Mouse (Mus musculus) neutrophil, adult 5-6 weeks (primary cell): Measurements from ENCODE around the gene Zfhx3. TPM values are rescaled to one million over a fixed set of nuclear protein-coding genes. Genes with fewer than 3 reads are reported as not detected.

Source experiments
- ATAC-seq: fragments of 151-379, 151-347 bp; 2 replicates; pipeline ENCODE4 v1.8.0; 2017; ENCODE audit warnings: mild to moderate bottlenecking, moderate TSS enrichment; ENCODE audit not compliant: insufficient number of reproducible peaks, poor library complexity, low FRiP score, severe bottlenecking; ENCODE audit errors: extremely low read depth
- total RNA-seq: library from RNA; stranded (forward); fragments of 200-1000 nt; gene quantifications from 2 replicates; pipeline ENCODE4 v1.2.3, GENCODE M21; 2017

The Zfhx3 gene
- total RNA-seq, 1 experiment from 2014 or later = 1.7 TPM

DNA sequence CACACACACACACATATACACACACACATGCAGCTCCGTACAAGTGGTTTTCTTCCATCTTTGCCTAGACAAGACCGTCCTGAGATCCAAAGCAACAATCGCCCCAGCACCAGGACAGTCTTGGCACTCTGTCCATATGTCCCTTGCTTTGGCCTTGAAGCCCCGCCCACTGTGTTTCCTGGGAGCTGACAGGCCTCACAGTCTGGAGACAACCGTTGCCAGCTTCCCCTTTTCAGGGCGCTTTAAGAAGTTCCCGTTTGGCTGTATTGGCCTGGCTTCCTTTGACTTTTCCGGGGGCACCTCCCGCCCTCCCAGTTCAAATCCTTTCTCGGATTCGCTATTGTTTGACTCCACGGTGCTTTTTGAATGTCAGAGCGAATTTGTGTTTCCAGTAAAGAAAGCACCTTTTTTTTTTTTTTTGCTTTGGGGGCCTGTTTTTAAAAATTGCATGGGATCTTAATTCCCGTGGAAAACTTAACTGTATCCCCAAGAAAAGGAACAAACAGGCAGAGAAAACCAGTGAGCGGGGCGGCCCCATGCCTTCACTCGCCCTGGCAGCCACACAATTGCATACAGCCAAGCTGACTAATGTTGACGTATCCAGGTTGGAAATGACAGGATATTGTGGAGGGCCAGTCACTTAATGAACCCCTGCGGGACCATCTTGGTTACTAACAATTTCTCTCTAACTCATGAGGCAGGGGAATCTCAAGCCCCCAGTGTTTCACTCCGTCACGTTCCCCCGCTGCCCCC is 444.9 kb downstream of the Zfhx3 start:
- no peak for ATAC-seq

- ATAC-seq = no peak
Measured at GRCm38 (mm10) chr8:108387913-108388274, 445.4 kb downstream of the Zfhx3 start.

- ATAC-seq = no peak
Measured at GRCm38 (mm10) chr8:108392909-108393308, 450.5 kb downstream of the Zfhx3 start.

- no peak for ATAC-seq
Measured at GRCm38 (mm10) chr8:108402149-108402548, 459.7 kb downstream of the Zfhx3 start.

- no peak for ATAC-seq
Measured at GRCm38 (mm10) chr8:108406716-108407494, 464.5 kb downstream of the Zfhx3 start.

DNA sequence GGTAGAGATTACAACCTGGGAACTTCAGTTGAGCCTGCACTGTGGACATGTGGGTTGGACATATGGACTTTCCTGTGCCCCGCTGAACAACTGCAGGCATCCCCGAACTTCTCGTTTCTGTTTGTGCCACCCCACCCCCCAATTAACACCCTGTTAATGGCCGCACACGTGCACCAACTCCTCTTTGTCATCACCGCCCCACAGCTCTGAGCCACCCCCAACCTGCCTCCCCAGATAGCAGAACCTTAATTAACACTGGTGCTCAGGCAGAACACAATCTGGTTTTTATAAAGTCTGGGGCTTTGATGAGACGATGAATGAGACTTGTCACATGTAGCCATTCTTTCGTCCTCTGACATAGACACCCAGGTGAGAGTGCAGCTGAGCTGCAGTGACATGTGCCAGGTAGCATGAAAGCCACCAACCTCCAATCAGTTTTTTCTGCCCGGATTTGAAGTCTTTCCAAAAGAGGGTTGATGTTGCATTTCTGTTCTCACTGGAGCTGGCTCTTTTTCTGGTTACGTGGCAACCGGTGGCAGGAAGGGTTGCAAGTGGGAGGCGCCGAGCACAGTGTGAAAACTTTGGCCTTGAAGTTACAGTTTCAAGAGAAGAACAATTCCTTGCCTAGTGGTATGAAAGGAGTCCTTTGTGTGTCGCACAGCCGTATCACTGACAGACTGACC is 476.9 kb downstream of the Zfhx3 start:
- ATAC-seq = no peak

GRCm38 (mm10) chr8:108422521-108422920 is 480.1 kb downstream of the Zfhx3 start:
- ATAC-seq = no peak

GRCm38 (mm10) chr8:108424337-108424736 is 481.9 kb downstream of the Zfhx3 start:
- no peak for ATAC-seq

DNA sequence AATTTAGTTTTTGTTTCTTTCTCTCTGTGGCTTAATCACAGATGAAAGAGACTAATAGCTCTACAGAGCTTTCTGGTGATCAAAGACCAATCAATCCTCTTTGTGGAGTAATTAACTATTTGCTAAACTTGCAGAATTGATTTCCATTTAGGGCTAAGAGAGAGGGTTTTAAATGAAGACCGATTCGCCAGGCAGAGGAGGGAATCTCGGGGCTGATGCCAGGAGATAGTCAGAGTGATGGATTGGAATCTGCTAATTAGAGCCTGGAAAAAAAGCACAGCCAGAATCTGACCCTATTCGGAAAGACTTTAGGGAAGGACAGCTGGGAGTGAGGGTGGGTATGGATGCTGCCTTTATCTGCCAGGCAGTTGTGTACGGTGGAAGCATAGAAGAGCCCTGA is 490.9 kb downstream of the Zfhx3 start:
- no peak for ATAC-seq

- ATAC-seq = no peak
Measured at GRCm38 (mm10) chr8:108434510-108434909, 492.1 kb downstream of the Zfhx3 start.

DNA sequence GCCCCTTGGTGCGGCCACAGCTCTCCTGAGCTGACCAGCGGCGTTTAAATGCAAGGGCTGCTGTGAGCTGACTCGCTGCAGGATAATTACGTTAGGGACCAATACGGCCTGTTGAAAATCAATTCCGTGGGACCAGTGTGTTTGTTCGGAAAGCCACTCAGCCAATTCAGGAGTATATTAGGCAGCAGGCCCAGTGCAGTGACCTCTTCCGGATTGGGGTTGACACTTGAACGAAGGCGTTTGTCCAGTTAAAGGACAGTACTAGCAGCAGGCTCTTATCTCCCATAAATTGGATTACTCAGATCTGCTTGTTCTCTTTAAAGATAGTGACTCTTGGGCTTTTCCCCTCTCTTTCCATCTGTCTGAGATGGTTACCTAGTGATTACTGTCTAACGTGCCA is 493.9 kb downstream of the Zfhx3 start:
- ATAC-seq = no peak

DNA sequence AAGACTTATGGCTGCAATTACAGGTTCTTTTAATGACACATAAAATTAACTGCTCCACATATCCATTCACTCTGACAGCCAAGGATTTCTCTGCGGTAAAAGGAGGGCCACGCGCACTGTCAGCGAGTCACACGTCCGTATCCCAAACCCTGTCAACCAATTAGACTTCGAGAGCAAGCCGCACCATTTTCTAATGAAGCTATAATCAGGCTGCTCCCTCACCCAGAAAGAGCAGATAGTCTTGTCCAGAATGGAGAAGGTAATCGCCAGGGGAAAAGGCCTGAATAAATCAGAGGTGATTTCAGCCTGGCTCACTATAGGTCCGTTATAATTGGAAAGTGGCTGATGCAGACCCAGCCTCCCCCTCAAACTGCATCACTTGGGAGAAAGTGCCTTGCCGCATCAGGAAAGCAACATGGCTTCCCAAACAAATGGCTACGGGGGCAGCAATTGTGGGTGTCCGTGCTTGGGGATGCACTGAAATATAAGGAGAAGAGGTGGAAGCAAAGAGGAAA is 494.9 kb downstream of the Zfhx3 start:
- ATAC-seq = no peak

- ATAC-seq = no peak
Measured at GRCm38 (mm10) chr8:108440476-108440875, 498.0 kb downstream of the Zfhx3 start.

GRCm38 (mm10) chr8:108450847-108451246 is 508.4 kb downstream of the Zfhx3 start:
- ATAC-seq = no peak

DNA sequence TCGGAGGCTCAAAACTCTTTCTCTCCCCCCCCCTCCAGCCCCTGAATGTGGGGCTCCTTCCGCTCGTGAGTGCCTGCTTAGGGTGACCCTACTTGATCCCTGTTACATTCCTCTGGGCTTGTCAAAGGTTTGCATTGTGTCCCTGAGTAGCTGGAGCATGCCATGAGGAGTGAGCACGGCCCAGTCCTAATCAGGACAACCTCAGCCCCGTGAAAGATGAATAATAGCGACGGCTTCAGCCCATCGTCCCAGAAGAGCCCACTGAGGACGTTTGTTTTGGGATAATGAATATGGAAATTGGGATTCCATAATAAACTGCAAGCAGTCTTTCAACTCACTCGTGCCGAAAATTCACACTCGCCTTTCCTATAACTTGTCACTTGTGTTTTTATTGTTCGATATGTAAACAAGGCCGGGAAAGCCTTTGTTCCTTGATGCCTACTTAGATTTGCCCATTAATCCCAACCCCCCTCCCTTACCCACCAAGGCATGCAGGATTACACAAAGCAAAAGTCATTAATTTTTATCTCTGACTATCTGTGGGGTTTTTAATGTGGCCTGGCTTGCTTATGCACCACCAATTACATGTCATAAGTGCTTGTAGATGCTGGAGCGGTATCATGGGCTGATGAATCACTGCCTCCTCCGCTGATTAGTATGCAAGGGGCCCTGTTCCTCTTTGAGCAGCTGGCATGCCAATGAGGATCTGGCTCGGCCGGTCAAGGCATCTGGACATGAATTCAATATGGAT is 512.3 kb downstream of the Zfhx3 start:
- no peak for ATAC-seq

GRCm38 (mm10) chr8:108466653-108467052 is 524.2 kb downstream of the Zfhx3 start:
- no peak for ATAC-seq

GRCm38 (mm10) chr8:108467172-108468035 is 525.0 kb downstream of the Zfhx3 start:
- no peak for ATAC-seq

- no peak for ATAC-seq
Measured at GRCm38 (mm10) chr8:108470269-108470668, 527.8 kb downstream of the Zfhx3 start.
